Mouse (Mus musculus) limb, embryonic 10.5 days (tissue): Measurements from ENCODE around the gene Ube2t. TPM values are rescaled to one million over a fixed set of nuclear protein-coding genes. Genes with fewer than 3 reads are reported as not detected.

Experiments
- DNase-seq: peaks from one replicate; pipeline ENCODE4 v3.0.0-alpha.2; 2017; ENCODE audit warnings: low spot score
- H3K27ac ChIP-seq: fragments of 300-500 bp; sonication (generic); 2 replicates; pipeline ENCODE4 v1.5.1; 2016; ENCODE audit warnings: mild to moderate bottlenecking
- H3K27me3 ChIP-seq: fragments of 300-500 bp; sonication (generic); 2 replicates; pipeline ENCODE4 v1.6.1; 2016; ENCODE audit warnings: low read depth, mild to moderate bottlenecking; ENCODE audit not compliant: poor library complexity, severe bottlenecking
- H3K36me3 ChIP-seq: fragments of 300-500 bp; sonication (generic); 2 replicates; pipeline ENCODE4 v1.6.1; 2016; ENCODE audit warnings: mild to moderate bottlenecking, moderate library complexity
- H3K4me1 ChIP-seq: fragments of 300-500 bp; sonication (generic); 2 replicates; pipeline ENCODE4 v1.6.1; 2016
- H3K4me3 ChIP-seq: fragments of 300-500 bp; sonication (generic); 2 replicates; pipeline ENCODE4 v1.5.1; 2016; ENCODE audit warnings: mild to moderate bottlenecking, moderate library complexity
- H3K9me3 ChIP-seq: fragments of 300-500 bp; sonication (generic); replicated peaks from 2 replicates; pipeline ENCODE4 v1.6.1; 2016; ENCODE audit warnings: mild to moderate bottlenecking
- WGBS: fragments of 180-500 bp; shearing (Covaris S2); methylation state at CpG from one replicate; pipeline ENCODE4 v1.1.7; 2016; 5-methylcytosine and 5-hydroxymethylcytosine counted together
- polyA plus RNA-seq: library from polyadenylated mRNA; unstranded; fragments of >200 nt; fragmentation: Nextera tagmentation; extraction: Ambion mirVana; gene quantifications from 2 replicates; pipeline ENCODE4 v1.2.1, GENCODE M21; 2016

Ube2t gene
- polyA plus RNA-seq, 1 experiment from 2014 or later = 50.2 TPM

- WGBS = 69% methylated on average over 7 of the region's 7 CpGs
- no peaks in the 10 kb centered on the region for H3K27me3 ChIP-seq
- DNase-seq = no peak
These were observed 1.7 kb upstream of the Ube2t start for GRCm38 (mm10) chr1:134960634-134961033.

GRCm38 (mm10) chr1:134962821-134963220 is 456 bp downstream of the Ube2t start:
- H3K4me1 ChIP-seq = peaks cover 19% of the 10 kb centered on the region
- H3K9me3 ChIP-seq = no peaks in the 10 kb centered on the region
- H3K27me3 ChIP-seq = no peaks in the 10 kb centered on the region
- peak overlapping the region; percentile 86 for H3K27ac ChIP-seq
- 5% methylated on average over 11 of the region's 11 CpGs for WGBS
- peak; percentile 42 for DNase-seq
- peak overlapping the region; percentile 68 for H3K4me3 ChIP-seq
- H3K36me3 ChIP-seq = peaks cover 15% of the 10 kb centered on the region

More at GRCm38 (mm10) chr1:134960634-134961033, 1.7 kb upstream of the Ube2t start:
- H3K27ac ChIP-seq = no peak overlapping the region
- peaks cover 25% of the 10 kb centered on the region for H3K4me1 ChIP-seq
- no peaks in the 10 kb centered on the region for H3K9me3 ChIP-seq
- no peak overlapping the region for H3K4me3 ChIP-seq
- peaks cover 5% of the 10 kb centered on the region for H3K36me3 ChIP-seq

- no peak overlapping the region for H3K27ac ChIP-seq
- no peak for DNase-seq
- no peaks in the 10 kb centered on the region for H3K9me3 ChIP-seq
- WGBS = 94% methylated on average over 2 of the region's 2 CpGs
- H3K4me3 ChIP-seq = no peak overlapping the region
- H3K27me3 ChIP-seq = no peaks in the 10 kb centered on the region
- H3K36me3 ChIP-seq = peaks cover 41% of the 10 kb centered on the region
- H3K4me1 ChIP-seq = peaks cover 19% of the 10 kb centered on the region
These were observed 3.1 kb downstream of the Ube2t start for GRCm38 (mm10) chr1:134965430-134965829.

DNA sequence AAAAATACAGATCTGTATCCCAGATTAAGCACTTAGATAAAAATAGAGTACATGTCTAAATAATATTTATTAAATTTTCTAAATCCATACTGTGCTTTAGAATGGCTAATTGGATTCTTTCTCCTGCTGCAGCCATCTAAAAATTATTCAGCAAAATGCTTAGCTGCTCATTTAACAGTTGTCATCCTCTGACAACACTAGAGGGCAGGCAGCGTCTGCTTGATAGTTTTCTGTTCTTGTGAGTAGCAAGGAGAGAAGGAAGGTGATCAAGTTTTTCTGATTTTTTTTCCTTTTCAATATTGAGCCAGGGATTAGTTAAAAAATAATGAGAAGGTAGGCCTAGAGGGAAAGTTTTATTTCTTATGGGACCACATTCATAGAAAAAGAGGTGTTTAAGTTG is 10.6 kb downstream of the Ube2t start:
- no peaks in the 10 kb centered on the region; the same call in 1 of the 2 replicates for H3K4me1 ChIP-seq
- H3K4me3 ChIP-seq = no peak overlapping the region
- H3K36me3 ChIP-seq = peaks cover 77% of the 10 kb centered on the region
- 72% methylated on average over 1 of the region's 1 CpGs for WGBS
- H3K9me3 ChIP-seq = no peaks in the 10 kb centered on the region
- no peak for DNase-seq
- no peak overlapping the region for H3K27ac ChIP-seq
- no peaks in the 10 kb centered on the region for H3K27me3 ChIP-seq

DNA sequence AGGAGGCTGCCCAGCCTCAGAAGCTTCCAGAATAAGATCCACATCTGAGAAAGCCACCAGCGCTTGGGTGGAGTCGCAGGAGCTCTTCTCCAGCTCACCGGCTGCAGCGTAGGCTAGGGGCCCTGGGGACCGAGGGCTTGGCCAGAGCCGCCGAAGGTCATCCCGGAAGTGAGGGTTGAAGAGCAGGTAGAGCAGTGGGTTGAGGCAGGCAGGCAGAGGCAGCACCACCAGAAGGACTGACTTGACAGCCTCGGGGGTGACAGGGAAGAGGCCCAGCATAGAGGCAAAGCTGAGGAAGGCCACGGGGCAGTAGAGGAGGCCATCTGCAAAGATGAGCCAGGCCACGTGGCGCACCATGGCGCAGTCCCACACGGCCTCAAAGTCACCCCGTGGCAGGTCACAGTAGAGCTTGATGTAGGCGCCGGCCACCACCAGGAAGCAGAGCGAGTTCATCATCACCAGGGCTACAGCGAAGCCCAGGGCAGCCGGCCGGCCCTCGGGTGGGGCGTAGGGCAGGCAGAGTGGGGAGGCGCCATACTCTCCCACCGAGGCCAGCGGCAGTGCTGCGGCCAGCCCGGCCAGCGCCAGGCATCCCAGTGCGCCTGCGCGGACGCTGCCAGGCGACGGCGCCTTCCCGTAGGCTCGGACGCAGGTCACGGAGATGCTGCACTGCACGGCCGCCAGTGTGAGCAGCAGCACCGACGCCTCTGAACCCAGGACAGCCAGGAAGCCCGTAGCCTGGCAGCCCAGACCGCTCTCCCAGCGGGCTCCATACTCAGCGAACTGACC is 25.0 kb downstream of the Ube2t start:
- peak; percentile 79 for DNase-seq
- Histone ChIP-seq H3K27me3 (peaks cover 48% of the 10 kb centered on the region), H3K9me3 (no peaks in the 10 kb centered on the region), H3K36me3 (no peaks in the 10 kb centered on the region), H3K4me3 (peak overlapping the region; percentile 59), H3K27ac (peak overlapping the region; percentile 67), H3K4me1 (peaks cover 23% of the 10 kb centered on the region)
- WGBS = 33% methylated on average over 48 of the region's 48 CpGs

- Histone ChIP-seq H3K9me3 (no peaks in the 10 kb centered on the region), H3K4me1 (peaks cover 28% of the 10 kb centered on the region), H3K4me3 (peak overlapping the region; percentile 59), H3K27me3 (peaks cover 48% of the 10 kb centered on the region), H3K36me3 (no peaks in the 10 kb centered on the region), H3K27ac (peak overlapping the region; percentile 67)
- DNase-seq = no peak
- 13% methylated on average over 14 of the region's 14 CpGs for WGBS
These were observed 25.6 kb downstream of the Ube2t start for GRCm38 (mm10) chr1:134987962-134988341.

GRCm38 (mm10) chr1:134989372-134989771 is 27.0 kb downstream of the Ube2t start:
- peaks cover 57% of the 10 kb centered on the region for H3K27me3 ChIP-seq
- peaks cover 28% of the 10 kb centered on the region for H3K4me1 ChIP-seq
- no peaks in the 10 kb centered on the region for H3K36me3 ChIP-seq
- H3K4me3 ChIP-seq = no peak overlapping the region
- no peak overlapping the region for H3K27ac ChIP-seq
- DNase-seq = peak; percentile 83
- 10% methylated on average over 7 of the region's 7 CpGs for WGBS
- no peaks in the 10 kb centered on the region for H3K9me3 ChIP-seq

- DNase-seq = no peak
- Histone ChIP-seq H3K9me3 (no peaks in the 10 kb centered on the region), H3K27ac (peak overlapping the region; percentile 75), H3K4me3 (no peak overlapping the region), H3K36me3 (no peaks in the 10 kb centered on the region), H3K4me1 (peaks cover 37% of the 10 kb centered on the region), H3K27me3 (peaks cover 56% of the 10 kb centered on the region)
- 35% methylated on average over 8 of the region's 8 CpGs for WGBS
These were observed 29.8 kb downstream of the Ube2t start for GRCm38 (mm10) chr1:134992046-134992645.

DNA sequence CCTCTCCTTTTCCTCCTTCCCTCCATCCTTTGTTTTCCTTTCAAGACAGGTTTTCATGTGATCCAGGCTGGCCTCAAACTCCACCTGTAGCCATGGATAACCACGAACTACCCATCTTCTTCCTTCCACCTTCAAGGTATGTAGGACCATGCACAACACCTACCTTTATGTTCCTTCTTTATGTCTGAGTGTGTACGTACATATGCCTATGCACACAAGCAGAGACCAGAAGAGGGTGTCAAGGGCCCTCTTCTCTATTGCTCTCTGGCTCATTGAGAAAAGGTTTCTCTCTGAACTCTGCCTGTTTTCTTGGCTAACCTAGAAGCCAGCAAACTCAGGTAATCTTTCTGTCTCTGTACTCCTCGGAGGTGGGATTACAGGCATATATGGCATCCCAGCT is 32.4 kb downstream of the Ube2t start:
- Histone ChIP-seq H3K27me3 (peaks cover 35% of the 10 kb centered on the region), H3K4me3 (no peak overlapping the region), H3K27ac (no peak overlapping the region), H3K9me3 (no peaks in the 10 kb centered on the region), H3K4me1 (peaks cover 27% of the 10 kb centered on the region), H3K36me3 (no peaks in the 10 kb centered on the region)
- 86% methylated on average over 3 of the region's 3 CpGs for WGBS
- no peak for DNase-seq

- DNase-seq = no peak
- Histone ChIP-seq H3K36me3 (no peaks in the 10 kb centered on the region), H3K4me1 (peaks cover 30% of the 10 kb centered on the region), H3K4me3 (no peak overlapping the region), H3K9me3 (no peaks in the 10 kb centered on the region), H3K27me3 (peaks cover 28% of the 10 kb centered on the region), H3K27ac (no peak overlapping the region)
- WGBS = 59% methylated on average over 4 of the region's 4 CpGs
These were observed 33.1 kb downstream of the Ube2t start for GRCm38 (mm10) chr1:134995437-134995836.

- no peak overlapping the region for H3K27ac ChIP-seq
- no peaks in the 10 kb centered on the region for H3K9me3 ChIP-seq
- DNase-seq = no peak
- H3K36me3 ChIP-seq = no peaks in the 10 kb centered on the region
- H3K4me1 ChIP-seq = peaks cover 31% of the 10 kb centered on the region
- WGBS = 12% methylated on average over 1 of the region's 1 CpGs
- no peak overlapping the region for H3K4me3 ChIP-seq
- H3K27me3 ChIP-seq = peaks cover 23% of the 10 kb centered on the region
These were observed 33.6 kb downstream of the Ube2t start for GRCm38 (mm10) chr1:134995954-134996353.

DNA sequence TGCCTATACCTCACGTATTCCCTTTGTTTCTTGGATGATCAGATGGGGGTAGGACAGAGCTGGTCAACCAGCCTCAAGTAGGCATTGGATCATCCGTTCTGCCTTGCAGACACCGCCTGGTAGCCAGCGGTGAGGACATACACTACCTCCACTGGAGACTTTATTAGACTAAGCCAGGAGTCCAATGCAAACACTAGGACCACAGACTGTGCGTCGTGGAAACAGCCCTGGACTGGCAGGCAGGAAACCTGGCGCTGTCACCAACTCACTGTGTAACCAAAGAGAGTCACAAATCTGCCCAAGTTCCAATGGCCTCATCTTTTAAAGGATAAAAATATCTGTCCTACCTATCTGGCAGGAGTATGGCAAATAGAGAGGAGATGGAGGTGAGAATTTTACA is 34.1 kb downstream of the Ube2t start:
- no peak for DNase-seq
- H3K4me3 ChIP-seq = no peak overlapping the region
- H3K4me1 ChIP-seq = peaks cover 28% of the 10 kb centered on the region
- no peaks in the 10 kb centered on the region for H3K36me3 ChIP-seq
- no peak overlapping the region for H3K27ac ChIP-seq
- H3K9me3 ChIP-seq = no peaks in the 10 kb centered on the region
- H3K27me3 ChIP-seq = peaks cover 18% of the 10 kb centered on the region; the same call in 1 of the 2 replicates
- WGBS = 89% methylated on average over 7 of the region's 7 CpGs

- WGBS = 85% methylated on average over 5 of the region's 5 CpGs
- Histone ChIP-seq H3K4me1 (peaks cover 17% of the 10 kb centered on the region), H3K27me3 (peaks cover 15% of the 10 kb centered on the region; the same call in 1 of the 2 replicates), H3K4me3 (no peak overlapping the region), H3K36me3 (no peaks in the 10 kb centered on the region), H3K9me3 (no peaks in the 10 kb centered on the region), H3K27ac (no peak overlapping the region)
- DNase-seq = no peak
These were observed 35.2 kb downstream of the Ube2t start for GRCm38 (mm10) chr1:134997568-134997967.
